Mouse (Mus musculus): Measurements from ENCODE around the gene Cnmd. TPM values are rescaled to one million over a fixed set of nuclear protein-coding genes. Genes with fewer than 3 reads are reported as not detected.

The Cnmd gene
- total RNA-seq, 2 experiments from 2014 or later = 0.43 TPM; not detected in 1

GRCm38 (mm10) chr14:79642063-79642462 is 19.9 kb downstream of the Cnmd start:
- DNase-seq = no peak

- no peak for DNase-seq
Observed at GRCm38 (mm10) chr14:79636814-79637213, 25.2 kb downstream of the Cnmd start.

- DNase-seq = no peak
Observed at GRCm38 (mm10) chr14:79633196-79633595, 28.8 kb downstream of the Cnmd start.

- no peak for DNase-seq
Observed at GRCm38 (mm10) chr14:79632330-79632729, 29.6 kb downstream of the Cnmd start.

DNA sequence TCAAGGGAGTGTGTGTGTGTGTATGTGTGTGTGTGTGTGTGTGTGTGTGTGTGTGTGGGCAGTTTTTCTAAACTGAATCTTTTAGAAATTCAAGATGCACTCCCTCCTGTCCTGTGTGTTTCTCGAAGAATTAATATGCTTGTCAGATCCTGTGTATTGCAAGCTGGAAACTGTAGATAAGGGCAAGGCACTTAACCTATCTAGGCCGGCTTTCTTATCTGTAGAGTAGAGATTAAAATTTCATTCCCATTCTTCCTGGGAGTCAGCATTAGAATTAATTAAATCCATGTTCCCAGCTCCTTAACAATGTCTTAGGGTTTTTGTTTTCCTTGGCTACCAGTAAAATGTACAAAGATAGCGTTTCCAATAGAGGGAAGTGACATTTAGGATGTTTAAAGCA is 40.8 kb downstream of the Cnmd start:
- no peak for DNase-seq

- no peak for DNase-seq
Observed at GRCm38 (mm10) chr14:79619802-79620201, 42.2 kb downstream of the Cnmd start.

- no peak for DNase-seq
Observed at GRCm38 (mm10) chr14:79617121-79617828, 44.7 kb downstream of the Cnmd start.

- DNase-seq = no peak
Observed at GRCm38 (mm10) chr14:79608286-79608685, 53.7 kb downstream of the Cnmd start.

- DNase-seq = no peak
Observed at GRCm38 (mm10) chr14:79607352-79607751, 54.6 kb downstream of the Cnmd start.

DNA sequence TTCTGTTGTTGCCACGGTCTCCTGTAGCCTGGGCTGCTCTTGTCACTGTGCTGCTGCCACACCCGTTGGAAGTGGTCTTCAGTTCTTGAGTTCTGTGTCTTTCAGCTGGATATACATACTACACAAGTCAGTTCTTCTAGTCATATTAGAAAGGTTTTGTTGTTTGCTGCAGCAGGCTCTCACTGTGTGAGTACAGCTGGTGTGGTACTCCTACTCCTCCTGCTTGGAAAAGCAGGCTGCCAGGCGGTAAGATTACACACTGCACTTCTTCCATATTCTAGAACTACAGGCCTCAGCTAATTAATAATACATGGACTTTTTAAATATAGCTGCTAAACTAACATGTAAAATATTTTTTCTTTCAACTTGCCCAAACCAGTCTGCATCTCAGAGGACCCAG is 55.1 kb downstream of the Cnmd start:
- no peak for DNase-seq

- no peak for DNase-seq
Observed at GRCm38 (mm10) chr14:79606392-79606791, 55.6 kb downstream of the Cnmd start.

- DNase-seq = no peak
Observed at GRCm38 (mm10) chr14:79605881-79606280, 56.1 kb downstream of the Cnmd start.

DNA sequence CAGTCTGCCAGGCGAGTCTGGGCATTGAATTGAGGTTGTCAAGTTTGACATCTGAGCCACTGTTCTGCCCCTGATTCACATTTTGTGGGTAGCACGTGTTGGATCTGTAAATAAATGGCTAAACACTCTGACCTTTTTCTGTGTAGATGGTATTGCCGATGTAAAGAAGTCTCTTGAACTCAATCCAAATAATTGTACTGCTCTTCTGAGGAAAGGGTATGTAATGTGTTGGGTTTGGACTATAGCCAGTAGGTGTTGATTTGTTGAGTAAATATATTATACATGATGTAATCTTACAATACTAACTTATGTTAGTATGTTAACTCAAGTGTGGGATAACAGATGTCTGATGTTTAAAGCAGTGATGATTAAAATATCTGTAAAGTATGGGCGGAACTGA is 65.4 kb downstream of the Cnmd start:
- no peak for DNase-seq

GRCm38 (mm10) chr14:79594069-79594468 is 67.9 kb downstream of the Cnmd start:
- no peak for DNase-seq

GRCm38 (mm10) chr14:79591611-79592010 is 70.4 kb downstream of the Cnmd start:
- DNase-seq = no peak

DNA sequence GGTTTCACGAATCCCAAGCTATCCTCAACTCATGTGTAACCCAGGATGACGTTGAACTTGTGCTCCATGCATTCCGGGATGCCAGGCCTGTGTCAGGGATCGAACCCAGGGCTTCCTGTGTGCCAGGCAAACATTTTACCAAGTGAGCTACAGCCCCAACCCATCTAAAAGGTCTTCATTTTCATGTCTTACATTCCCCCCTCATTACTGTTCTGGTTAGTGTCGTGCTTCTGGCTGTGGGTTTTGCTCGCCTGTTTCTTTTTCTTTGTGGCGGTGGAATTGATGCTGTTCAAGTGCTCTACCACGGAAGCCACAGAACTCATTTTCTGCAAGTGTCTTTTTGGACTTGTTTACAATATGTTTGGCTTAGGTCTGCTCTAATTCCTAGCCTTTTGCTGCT is 71.1 kb downstream of the Cnmd start:
- DNase-seq = no peak

- no peak for DNase-seq
Observed at GRCm38 (mm10) chr14:79589401-79589800, 72.6 kb downstream of the Cnmd start.

GRCm38 (mm10) chr14:79588534-79588951 is 73.4 kb downstream of the Cnmd start:
- peak; percentile 10 for DNase-seq

- DNase-seq = no peak
Observed at GRCm38 (mm10) chr14:79587852-79588229, 74.1 kb downstream of the Cnmd start.

Other genes with a start within 250 kb of the Cnmd start
- 10 to 100 TPM; 11.0 to 11.1 TPM for gene Kbtbd7, start 235.7 kb downstream of the Cnmd start, total RNA-seq (2021)
- 1 to 10 TPM in 1 of 2 experiments, under 1 TPM in 1; 0.95 to 1.5 TPM for gene Kbtbd6, start 210.3 kb downstream of the Cnmd start, total RNA-seq (2021)
- 10 to 100 TPM; 20.3 to 22.5 TPM for gene Elf1, start 181.0 kb downstream of the Cnmd start, total RNA-seq (2021)
- 10 to 100 TPM; 24.7 to 25.8 TPM for gene Wbp4, start 180.7 kb downstream of the Cnmd start, total RNA-seq (2021)
- gene Sugt1, start 74.5 kb downstream of the Cnmd start, total RNA-seq (2021) = 100 to 1,000 TPM in 1 of 2 experiments, 10 to 100 TPM in 1; 99.3 to 107 TPM
- under 1 TPM in 1 of 2 experiments, not detected in 1; 0.19 TPM for gene Pcdh8, start 109.1 kb upstream of the Cnmd start, total RNA-seq (2021)

All from heart, postnatal 4 days (tissue).